Mouse (Mus musculus): Measurements from ENCODE around the gene Fmo2. TPM values are rescaled to one million over a fixed set of nuclear protein-coding genes. Genes with fewer than 3 reads are reported as not detected.

Fmo2 gene
- total and polyA plus RNA-seq, 2 experiments from 2014 or later = 0.14 to 0.44 TPM

- H3K27ac ChIP-seq (ENCODE audit: low read depth, low read length) = no peak overlapping the region
- H3K9ac ChIP-seq (replicated peaks; ENCODE audit: low read length, poor library complexity, severe bottlenecking) = no peak overlapping the region
- WGBS = 67% methylated on average over 2 of the region's 2 CpGs
- H3K4me2 ChIP-seq (ENCODE audit: low read depth, low read length, poor library complexity, severe bottlenecking) = no peak overlapping the region
- no peak for DNase-seq (ENCODE audit: low spot score)
- ATAC-seq (ENCODE audit: low FRiP score) = no peak
- TF ChIP-seq CTCF (IDR thresholded peaks at IDR 0.05) = no peak
- no peaks in the 10 kb centered on the region for H3K9me3 ChIP-seq (ENCODE audit: low read length)
- H3K27me3 ChIP-seq (ENCODE audit: insufficient read depth, low read length) = no peaks in the 10 kb centered on the region
- no peak overlapping the region for H3K4me3 ChIP-seq (ENCODE audit: low read depth, low read length)
- no peaks in the 10 kb centered on the region for H3K4me1 ChIP-seq (ENCODE audit: insufficient read depth, low read length)
- no peaks in the 10 kb centered on the region for H3K36me3 ChIP-seq (ENCODE audit: insufficient read depth, low read length)
These were observed 32.1 kb upstream of the Fmo2 start for GRCm38 (mm10) chr1:162930631-162931030.

- no peak overlapping the region for H3K4me2 ChIP-seq (ENCODE audit: low read depth, low read length, poor library complexity, severe bottlenecking)
- H3K27me3 ChIP-seq (ENCODE audit: insufficient read depth, low read length) = no peaks in the 10 kb centered on the region
- DNase-seq (ENCODE audit: low spot score) = no peak
- H3K9me3 ChIP-seq (ENCODE audit: low read length) = no peaks in the 10 kb centered on the region
- H3K27ac ChIP-seq (ENCODE audit: low read depth, low read length) = no peak overlapping the region
- H3K4me1 ChIP-seq (ENCODE audit: insufficient read depth, low read length) = no peaks in the 10 kb centered on the region
- no peak for ATAC-seq (ENCODE audit: low FRiP score)
- no peak for TF ChIP-seq CTCF (IDR thresholded peaks at IDR 0.05)
- no peak overlapping the region for H3K9ac ChIP-seq (replicated peaks; ENCODE audit: low read length, poor library complexity, severe bottlenecking)
- no peak overlapping the region for H3K4me3 ChIP-seq (ENCODE audit: low read depth, low read length)
- no peaks in the 10 kb centered on the region for H3K36me3 ChIP-seq (ENCODE audit: insufficient read depth, low read length)
- WGBS = 95% methylated on average over 3 of the region's 3 CpGs
These were observed 30.6 kb upstream of the Fmo2 start for GRCm38 (mm10) chr1:162929146-162929545.

- no peaks in the 10 kb centered on the region for H3K27me3 ChIP-seq (ENCODE audit: insufficient read depth, low read length)
- H3K9ac ChIP-seq (replicated peaks; ENCODE audit: low read length, poor library complexity, severe bottlenecking) = no peak overlapping the region
- no peaks in the 10 kb centered on the region for H3K9me3 ChIP-seq (ENCODE audit: low read length)
- H3K36me3 ChIP-seq (ENCODE audit: insufficient read depth, low read length) = no peaks in the 10 kb centered on the region
- H3K4me2 ChIP-seq (ENCODE audit: low read depth, low read length, poor library complexity, severe bottlenecking) = no peak overlapping the region
- H3K4me3 ChIP-seq (ENCODE audit: low read depth, low read length) = no peak overlapping the region
- WGBS = 91% methylated on average over 1 of the region's 1 CpGs
- no peak for TF ChIP-seq CTCF (IDR thresholded peaks at IDR 0.05)
- no peak overlapping the region for H3K27ac ChIP-seq (ENCODE audit: low read depth, low read length)
- DNase-seq (ENCODE audit: low spot score) (no peak), ATAC-seq (ENCODE audit: low FRiP score) (no peak)
- H3K4me1 ChIP-seq (ENCODE audit: insufficient read depth, low read length) = no peaks in the 10 kb centered on the region
These were observed 26.6 kb upstream of the Fmo2 start for GRCm38 (mm10) chr1:162925121-162925520.

DNA sequence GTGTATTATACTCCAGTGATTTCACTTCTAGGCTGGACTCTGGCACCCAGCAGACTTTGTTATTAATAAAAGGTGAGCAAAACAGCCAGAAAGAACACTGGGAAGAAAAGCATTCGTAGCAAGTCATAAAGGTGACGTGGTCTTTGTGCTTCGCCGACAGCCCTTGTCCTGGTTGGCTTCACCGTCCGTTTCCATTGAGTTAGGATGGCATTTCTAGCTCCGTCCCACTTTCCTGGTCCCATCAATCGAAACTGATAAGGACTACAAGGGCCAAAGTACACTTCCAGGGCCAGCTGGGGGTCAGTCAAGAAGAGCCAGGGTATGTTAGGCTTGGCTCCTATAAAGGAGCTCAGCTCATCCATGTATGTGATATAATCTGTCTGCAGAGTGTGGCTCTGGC is 18.1 kb upstream of the Fmo2 start:
- H3K9ac ChIP-seq (replicated peaks; ENCODE audit: low read length, poor library complexity, severe bottlenecking) = no peak overlapping the region
- H3K4me3 ChIP-seq (ENCODE audit: low read depth, low read length) = no peak overlapping the region
- no peaks in the 10 kb centered on the region for H3K4me1 ChIP-seq (ENCODE audit: insufficient read depth, low read length)
- H3K36me3 ChIP-seq (ENCODE audit: insufficient read depth, low read length) = no peaks in the 10 kb centered on the region
- H3K9me3 ChIP-seq (ENCODE audit: low read length) = no peaks in the 10 kb centered on the region
- WGBS = 74% methylated on average over 8 of the region's 8 CpGs
- H3K4me2 ChIP-seq (ENCODE audit: low read depth, low read length, poor library complexity, severe bottlenecking) = no peak overlapping the region
- TF ChIP-seq CTCF (IDR thresholded peaks at IDR 0.05) = no peak
- ATAC-seq (ENCODE audit: low FRiP score) (no peak), DNase-seq (ENCODE audit: low spot score) (no peak)
- no peak overlapping the region for H3K27ac ChIP-seq (ENCODE audit: low read depth, low read length)
- H3K27me3 ChIP-seq (ENCODE audit: insufficient read depth, low read length) = no peaks in the 10 kb centered on the region

DNA sequence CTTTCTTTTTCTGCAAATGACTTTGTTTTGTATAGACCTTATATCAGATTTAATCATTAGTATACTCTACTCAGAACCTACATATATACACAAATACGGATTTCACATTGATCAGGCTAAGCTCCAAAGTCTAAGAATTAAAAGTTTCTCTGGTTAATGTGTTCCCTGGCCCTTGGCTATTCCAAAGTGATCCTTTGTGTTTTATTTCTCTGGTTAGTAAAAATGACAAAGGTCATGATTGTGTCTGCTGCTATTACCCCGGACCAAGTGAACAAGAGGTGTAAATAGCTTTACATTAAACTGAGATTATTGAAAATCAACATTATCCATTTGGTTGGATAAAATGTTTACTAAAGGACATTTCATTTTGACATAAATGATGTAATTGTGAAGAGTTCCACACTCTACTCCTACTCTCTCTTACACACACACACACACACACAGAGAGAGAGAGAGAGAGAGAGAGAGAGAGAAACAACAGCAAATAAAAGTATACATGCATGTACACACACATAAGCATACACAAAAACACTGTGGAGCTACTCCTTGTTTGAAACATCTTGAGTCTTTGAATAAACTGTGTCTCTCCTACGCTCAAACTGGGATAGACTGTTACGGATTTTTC is 16.5 kb upstream of the Fmo2 start:
- no peaks in the 10 kb centered on the region for H3K9me3 ChIP-seq (ENCODE audit: low read length)
- ATAC-seq (ENCODE audit: low FRiP score) (no peak), DNase-seq (ENCODE audit: low spot score) (no peak)
- 94% methylated on average over 4 of the region's 4 CpGs for WGBS
- H3K4me1 ChIP-seq (ENCODE audit: insufficient read depth, low read length) = no peaks in the 10 kb centered on the region
- H3K4me3 ChIP-seq (ENCODE audit: low read depth, low read length) = no peak overlapping the region
- H3K4me2 ChIP-seq (ENCODE audit: low read depth, low read length, poor library complexity, severe bottlenecking) = no peak overlapping the region
- H3K9ac ChIP-seq (replicated peaks; ENCODE audit: low read length, poor library complexity, severe bottlenecking) = no peak overlapping the region
- H3K36me3 ChIP-seq (ENCODE audit: insufficient read depth, low read length) = no peaks in the 10 kb centered on the region
- TF ChIP-seq CTCF (IDR thresholded peaks at IDR 0.05) = no peak
- H3K27ac ChIP-seq (ENCODE audit: low read depth, low read length) = no peak overlapping the region
- no peaks in the 10 kb centered on the region for H3K27me3 ChIP-seq (ENCODE audit: insufficient read depth, low read length)

DNA sequence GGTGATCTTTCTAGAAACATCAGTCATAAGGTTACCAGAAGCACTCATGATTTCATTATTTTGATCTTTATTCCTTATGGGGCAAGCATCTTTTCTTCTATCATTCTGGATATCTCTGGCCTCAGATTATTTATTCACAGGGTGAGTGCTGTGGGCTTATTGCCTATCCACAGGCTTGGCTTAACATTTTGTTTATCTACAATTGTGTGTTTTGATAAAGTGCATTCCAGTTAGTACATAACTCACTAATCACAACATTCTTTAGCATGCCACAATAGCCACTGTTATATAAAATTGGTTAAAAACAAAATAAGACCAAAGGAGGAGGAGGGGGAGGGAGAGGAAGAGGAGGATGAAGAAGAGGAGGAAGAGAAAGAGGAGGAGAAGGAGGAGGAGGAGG is 13.6 kb upstream of the Fmo2 start:
- ATAC-seq (ENCODE audit: low FRiP score) = no peak
- Histone ChIP-seq H3K27me3 (ENCODE audit: insufficient read depth, low read length) (no peaks in the 10 kb centered on the region), H3K27ac (ENCODE audit: low read depth, low read length) (no peak overlapping the region), H3K9me3 (ENCODE audit: low read length) (no peaks in the 10 kb centered on the region), H3K4me3 (ENCODE audit: low read depth, low read length) (no peak overlapping the region), H3K4me2 (ENCODE audit: low read depth, low read length, poor library complexity, severe bottlenecking) (no peak overlapping the region), H3K4me1 (ENCODE audit: insufficient read depth, low read length) (no peaks in the 10 kb centered on the region), H3K36me3 (ENCODE audit: insufficient read depth, low read length) (no peaks in the 10 kb centered on the region), H3K9ac (replicated peaks; ENCODE audit: low read length, poor library complexity, severe bottlenecking) (no peak overlapping the region)
- no peak for DNase-seq (ENCODE audit: low spot score)
- no peak for TF ChIP-seq CTCF (IDR thresholded peaks at IDR 0.05)

Measured in midbrain, postnatal 0 days (tissue).